Mouse (Mus musculus): ENCODE data around the gene Sec14l1. TPM values are rescaled to one million over a fixed set of nuclear protein-coding genes. Genes with fewer than 3 reads are reported as not detected.

Sec14l1 gene
- total RNA-seq, 2 experiments from 2014 or later: 216 to 234 TPM

DNA sequence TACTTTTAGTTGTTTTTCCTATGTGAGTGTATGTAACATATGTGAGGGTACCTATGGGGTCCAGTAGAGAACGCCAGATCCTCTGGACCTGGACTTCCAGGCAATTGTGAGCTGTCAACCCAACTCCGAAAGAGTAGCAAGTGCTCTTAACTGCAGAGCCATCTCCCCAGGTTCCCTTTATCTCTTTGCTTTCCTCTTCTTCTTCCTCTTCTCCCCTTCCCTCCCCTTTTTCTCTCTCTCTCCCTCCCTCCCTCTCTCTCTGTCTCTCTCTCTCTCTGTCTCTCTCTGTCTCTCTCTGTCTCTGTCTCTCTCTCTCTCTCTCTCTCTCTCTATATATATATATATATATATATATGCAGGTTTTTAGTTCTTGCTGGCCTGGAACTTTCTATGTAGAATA is 7.1 kb upstream of the Sec14l1 start:
- DNase-seq (ENCODE audit: extremely low spot score in 1 of 2, low spot score in 1 of 2): no peak

DNA sequence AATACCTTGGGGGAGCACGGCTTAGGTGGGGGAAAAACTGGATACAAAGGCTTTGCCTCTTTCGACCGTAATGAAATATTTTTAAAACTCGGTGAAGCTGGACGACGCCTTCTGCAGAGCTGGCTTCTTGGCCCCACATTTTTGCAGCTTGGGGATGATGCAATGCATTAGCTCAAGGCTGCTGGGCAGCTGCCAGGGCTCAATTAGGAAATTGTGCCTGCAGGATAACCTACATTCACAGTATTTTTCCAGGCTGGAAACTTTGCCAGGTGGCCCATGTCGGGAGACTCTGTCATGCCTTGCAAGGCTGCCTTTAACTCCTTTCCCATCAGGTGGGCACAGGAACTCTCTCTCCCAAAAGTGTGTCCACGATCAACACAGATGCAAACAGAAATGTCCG is 6.4 kb upstream of the Sec14l1 start:
- DNase-seq (ENCODE audit: extremely low spot score in 1 of 2, low spot score in 1 of 2): no peak

DNA sequence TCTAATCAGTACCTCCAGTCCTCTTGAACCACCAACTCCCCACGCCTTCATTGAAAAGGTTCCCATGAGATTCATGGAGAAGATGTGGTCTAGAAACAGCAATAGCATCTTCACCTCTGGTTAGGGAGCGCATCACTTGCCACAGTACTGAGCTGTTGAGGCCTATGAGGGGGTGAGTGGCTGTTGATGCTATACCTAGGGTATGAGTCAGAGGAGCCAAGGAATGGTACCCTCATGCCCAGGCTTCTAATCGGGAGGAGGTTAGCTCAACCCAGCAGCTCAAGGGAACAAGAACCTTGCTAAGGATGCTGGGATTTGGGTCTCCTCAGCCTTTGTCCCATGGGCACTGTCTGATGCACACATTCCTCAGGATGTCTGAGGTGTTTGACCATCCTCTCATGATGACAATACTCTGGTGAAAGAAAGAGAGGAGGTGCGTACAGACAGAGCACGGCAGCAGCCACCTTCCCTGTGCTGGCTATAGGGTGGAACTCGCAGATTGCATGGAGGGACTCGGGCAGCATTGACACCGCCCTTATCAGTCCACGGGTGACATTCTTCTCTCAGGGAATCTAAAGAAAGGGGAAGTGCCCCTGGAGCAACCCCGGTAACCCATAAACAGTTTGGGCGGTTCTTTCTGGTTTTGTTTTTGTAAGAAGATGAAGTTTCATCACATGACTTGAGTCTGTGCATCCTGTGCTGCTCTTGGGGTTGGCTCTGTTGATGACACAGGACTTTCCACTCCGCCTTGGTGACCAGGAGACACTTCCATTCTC is 5.6 kb upstream of the Sec14l1 start:
- DNase-seq (ENCODE audit: extremely low spot score in 1 of 2, low spot score in 1 of 2): no peak

DNA sequence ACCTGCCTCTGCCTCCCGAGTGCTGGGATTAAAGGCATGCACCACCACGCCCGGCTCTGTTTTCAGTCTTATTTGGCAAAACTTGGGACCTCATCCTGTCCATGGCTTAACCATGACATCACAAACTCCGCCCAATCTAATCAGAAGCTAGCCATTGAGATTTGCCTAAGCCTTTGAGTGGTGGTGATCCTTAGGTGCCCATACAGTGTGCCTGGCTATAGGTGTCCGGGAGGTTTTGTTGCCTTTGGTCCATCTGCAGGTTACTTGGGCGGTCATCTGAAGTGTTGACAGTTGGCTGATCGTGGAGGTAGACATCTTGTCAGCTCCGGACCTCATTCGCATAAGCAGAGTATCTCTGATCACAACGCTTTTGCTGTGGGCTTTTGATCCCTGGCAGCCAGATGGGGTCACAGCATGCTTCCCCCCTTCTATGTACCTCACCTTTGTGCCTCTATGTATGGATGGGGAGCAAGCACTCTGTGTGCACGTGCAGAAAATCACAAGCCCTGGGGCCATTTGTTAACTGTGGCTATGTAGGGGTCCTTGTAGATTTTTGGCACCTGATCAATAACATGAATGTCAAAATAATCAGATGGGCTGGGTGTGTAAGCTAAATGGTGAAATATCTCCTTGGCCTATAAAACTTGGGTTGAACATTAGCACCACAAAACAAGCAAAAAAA is 2.9 kb upstream of the Sec14l1 start:
- no peak for DNase-seq (ENCODE audit: extremely low spot score in 1 of 2, low spot score in 1 of 2)

DNA sequence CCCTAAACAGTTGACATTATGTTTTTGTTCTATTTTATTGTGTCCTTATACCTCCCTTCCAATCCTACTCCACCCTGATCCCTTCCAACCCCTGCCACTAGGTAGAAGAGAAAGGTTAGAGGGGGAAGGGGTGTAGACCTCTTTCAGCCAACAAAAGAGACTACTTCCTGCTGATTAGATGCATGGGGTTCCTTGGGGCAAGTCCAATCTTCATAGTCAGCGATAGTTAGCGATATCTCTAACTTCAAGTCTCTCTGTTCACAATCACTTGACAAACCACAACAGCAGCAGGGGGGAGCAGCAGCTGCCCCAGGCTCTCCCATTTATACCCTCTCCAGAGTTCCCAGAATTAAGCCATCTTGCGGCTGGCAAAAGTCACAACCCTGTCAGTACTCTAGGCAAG is 2.3 kb upstream of the Sec14l1 start:
- DNase-seq (ENCODE audit: extremely low spot score in 1 of 2, low spot score in 1 of 2): no peak

DNA sequence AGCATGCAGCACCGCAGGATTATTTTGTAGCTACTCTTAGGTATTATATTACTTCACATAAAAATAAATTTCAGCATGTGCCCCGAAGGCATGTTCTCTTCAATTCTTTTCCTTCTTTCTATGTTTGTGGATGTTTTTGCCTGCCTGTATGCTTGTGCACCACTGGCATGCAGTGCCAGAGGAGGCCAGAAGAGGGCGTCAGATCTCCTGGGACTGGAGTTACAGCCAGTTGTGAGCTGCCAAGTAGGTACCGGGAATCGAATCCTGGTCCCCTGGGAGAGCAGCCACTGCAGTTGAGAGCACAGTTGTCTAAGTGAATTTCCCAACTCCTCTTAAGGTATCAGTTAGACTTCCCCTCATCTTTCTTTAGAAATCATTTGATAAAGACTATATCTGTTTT is 1.6 kb upstream of the Sec14l1 start:
- DNase-seq (ENCODE audit: extremely low spot score in 1 of 2, low spot score in 1 of 2): no peak

DNA sequence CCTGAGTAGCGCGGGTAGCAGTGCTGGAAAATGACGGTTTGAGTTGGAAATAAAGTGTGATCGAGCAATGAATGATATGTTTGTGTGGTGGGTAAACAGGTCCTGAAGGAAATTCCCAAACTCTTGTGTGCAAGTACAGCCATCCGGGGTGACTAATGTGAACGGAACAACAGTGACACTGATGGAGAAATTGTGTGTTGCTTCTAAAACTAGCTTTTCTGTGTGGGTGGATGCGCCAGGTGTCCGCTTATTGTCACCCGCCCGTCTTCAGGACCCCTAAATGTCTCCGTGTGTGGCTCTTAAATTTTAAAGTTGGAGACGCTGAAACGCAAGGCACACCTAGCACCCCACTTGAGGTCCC is 757 bp upstream of the Sec14l1 start:
- DNase-seq (ENCODE audit: extremely low spot score in 1 of 2, low spot score in 1 of 2): no peak

DNA sequence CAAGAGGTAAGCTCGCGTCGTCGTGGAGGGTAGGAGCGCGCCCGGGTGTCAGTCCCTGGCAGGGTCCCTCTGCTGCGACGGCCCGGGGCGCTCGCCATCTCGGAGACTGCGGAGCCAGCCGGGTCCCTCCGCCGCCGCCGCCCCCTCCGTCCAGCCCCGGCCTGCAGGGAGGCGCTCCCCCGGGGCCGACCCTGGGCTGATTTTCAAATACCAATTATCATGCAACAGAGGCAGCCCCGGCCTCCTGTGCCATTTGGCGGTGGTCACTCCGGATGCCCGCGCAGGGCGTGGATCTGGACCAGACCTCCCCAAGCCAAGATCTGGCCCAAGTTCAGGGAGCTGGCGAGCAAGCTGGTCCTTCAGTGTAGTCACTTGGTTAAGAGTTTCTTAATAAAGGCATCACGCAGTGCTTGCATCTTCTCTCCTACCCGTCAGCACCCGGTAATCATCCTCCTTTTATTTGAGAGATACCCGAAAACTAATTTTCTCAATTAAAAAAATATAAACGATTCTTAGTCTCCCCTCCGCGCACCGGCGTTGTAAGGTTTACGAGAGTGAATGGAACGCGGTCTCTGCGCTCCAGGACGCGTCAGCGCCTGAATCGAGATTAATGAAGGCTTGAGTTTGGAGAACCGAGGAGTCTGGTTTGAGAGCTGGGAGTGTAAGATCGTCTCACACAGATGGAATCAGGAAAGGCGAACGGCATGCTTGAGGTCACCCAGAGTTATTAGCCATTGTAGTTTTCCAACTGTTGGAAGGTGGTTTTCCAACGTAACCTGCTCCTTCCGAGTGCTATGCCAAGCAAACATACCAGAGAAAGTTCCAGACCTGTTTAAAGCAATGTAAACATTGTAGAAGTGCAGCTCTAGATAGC is 615 bp downstream of the Sec14l1 start:
- no peak for DNase-seq (ENCODE audit: extremely low spot score in 1 of 2, low spot score in 1 of 2)

DNA sequence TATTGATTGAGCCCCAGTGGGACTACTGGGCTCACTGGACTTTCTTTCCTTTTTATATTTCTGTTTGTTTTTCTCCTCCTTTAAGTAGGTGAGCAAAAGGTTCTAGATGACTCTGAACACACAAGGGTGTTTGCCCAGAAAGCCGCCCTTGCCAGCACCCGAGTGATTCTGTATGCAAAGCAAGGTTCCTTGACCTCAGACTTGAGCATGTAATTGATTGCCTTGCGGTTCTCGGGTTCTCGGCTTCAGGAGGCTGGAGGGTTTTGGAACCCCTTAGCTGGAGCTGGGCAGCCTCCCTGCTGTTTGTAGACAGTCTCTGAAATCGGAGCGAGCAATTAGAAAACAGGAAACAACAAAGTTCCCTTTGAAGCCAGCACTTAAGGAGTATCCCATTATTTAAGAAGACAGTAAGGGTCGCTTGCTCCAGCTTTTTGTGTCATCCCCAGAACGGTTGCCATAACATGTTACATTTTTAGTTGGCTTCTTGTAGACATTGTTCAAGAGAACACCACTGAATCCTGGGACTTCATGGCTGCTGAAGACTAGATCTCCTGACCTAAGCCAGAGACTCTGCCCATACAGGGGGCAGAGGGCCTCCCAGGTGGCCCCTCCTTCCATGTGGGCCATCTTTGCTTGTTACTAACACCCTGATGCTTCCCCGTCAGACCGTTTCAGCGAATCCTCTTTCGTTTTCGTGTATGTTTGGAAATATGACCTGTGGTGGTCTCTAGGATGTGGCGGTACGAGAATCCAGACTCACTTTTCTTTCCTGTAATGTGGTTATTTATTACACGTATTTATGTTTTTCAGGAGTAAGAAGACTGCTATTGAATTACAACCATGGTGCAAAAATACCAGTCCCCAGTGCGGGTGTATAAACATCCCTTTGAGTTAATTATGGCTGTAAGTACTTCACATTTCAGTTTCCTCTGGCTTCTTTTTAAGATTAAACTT is 1.7 kb downstream of the Sec14l1 start:
- DNase-seq (ENCODE audit: extremely low spot score in 1 of 2, low spot score in 1 of 2): no peak

DNA sequence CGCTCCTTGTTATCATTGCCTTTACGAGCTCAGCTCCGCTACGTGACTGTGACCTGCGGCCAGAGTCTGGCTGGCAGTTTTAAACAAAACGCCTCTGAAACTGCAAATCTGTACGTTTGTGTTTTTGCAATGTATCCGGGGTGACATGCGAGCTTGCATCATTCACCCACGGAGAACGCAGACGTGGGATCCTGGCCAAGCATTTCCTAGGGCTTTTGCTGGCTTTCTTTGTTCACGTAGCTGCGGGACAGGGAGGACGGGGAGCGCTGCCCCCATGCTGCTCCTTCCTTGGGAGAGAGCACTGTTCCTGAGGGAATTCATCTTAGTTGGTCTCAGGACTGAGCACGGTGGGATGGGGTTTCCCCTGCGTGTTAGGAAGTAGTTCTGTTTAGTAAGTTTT is 2.4 kb downstream of the Sec14l1 start:
- DNase-seq (ENCODE audit: extremely low spot score in 1 of 2, low spot score in 1 of 2): no peak

DNA sequence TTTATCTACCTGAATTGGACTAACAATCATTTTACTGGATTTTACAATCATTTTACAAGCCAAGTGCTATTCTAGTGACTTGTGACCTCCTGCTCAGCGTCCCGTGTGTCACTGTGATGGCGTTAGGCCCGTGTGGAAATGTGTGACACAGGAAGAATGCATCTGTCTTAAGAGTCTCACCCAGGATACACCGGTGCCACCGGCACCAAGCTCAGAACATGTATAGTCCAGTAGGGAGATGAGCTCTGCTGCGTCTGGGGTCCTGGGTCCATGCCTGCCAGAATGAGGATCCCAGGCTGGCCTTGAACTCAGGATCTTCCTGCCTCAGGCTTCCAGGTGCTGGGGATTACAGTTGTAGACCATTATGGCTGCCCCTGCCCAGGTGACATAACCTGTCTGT is 2.8 kb downstream of the Sec14l1 start:
- DNase-seq (ENCODE audit: extremely low spot score in 1 of 2, low spot score in 1 of 2): no peak

DNA sequence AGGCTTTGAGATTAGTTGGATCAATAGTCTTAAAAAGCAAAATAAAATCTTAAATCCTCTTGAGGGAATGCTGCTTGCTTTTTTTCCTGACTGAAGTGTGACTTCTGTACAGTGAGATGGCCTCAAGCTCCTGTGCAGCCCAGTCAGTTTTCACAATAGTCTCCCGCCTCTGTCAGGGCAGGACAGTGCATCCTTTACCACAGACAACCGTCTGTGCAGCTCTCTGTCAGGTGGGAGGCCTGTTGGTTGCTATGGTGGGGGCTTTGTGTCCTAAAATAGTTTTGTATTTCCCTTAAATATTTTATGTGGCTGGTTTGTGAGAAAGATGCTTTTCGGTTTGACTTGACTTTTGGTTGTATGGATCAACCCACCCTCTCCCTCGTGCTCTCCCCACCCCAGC is 3.3 kb downstream of the Sec14l1 start:
- DNase-seq (ENCODE audit: extremely low spot score in 1 of 2, low spot score in 1 of 2): no peak

DNA sequence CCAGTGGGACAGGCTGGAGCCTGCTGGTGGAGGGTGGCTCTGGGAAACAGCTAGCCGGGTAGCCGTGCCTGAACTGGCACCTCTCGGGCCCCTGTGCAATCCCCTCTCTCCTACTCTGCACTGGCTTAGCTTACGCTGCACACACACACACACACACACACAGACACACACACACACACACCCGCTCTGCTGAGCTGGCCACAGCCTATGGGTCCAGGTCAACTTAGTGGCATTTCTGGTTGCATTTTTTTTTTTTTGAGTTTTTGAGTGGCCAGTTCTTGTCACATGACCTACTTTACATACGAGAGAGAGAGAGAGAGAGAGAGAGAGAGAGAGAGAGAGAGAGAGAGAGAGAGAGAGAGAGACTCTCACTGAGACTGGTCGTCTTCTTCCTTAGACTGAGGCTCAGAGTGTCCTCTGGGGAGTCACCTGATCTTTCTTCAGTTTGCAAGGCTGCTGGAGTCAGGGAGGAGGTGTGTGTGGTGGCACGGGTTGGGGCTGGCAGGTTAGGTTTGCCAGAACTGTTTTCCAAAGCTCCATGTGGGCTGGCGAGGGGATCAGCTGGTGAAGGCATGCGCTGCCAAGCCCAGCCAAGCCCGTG is 3.9 kb downstream of the Sec14l1 start:
- DNase-seq (ENCODE audit: extremely low spot score in 1 of 2, low spot score in 1 of 2): no peak

DNA sequence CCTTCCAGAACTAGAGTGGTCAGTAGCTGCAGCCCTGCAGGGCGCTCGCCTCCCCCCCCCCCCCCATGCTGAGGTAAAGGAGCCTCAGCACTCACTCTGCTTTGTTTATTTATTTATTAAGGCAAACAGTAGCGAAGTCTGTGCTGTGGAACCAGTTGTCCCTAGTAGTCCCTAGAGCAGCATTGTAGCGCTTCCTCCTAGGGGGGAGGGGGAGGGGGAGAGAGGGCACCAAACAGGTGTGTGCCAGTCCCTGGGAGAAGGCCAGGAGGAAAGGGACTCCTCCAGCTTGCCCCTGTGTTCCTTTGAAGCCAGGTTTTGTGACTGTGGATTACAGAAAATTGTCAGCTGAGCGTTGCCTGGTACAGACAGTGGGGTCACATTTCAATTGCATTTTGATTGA is 4.8 kb downstream of the Sec14l1 start:
- no peak for DNase-seq (ENCODE audit: extremely low spot score in 1 of 2, low spot score in 1 of 2)

DNA sequence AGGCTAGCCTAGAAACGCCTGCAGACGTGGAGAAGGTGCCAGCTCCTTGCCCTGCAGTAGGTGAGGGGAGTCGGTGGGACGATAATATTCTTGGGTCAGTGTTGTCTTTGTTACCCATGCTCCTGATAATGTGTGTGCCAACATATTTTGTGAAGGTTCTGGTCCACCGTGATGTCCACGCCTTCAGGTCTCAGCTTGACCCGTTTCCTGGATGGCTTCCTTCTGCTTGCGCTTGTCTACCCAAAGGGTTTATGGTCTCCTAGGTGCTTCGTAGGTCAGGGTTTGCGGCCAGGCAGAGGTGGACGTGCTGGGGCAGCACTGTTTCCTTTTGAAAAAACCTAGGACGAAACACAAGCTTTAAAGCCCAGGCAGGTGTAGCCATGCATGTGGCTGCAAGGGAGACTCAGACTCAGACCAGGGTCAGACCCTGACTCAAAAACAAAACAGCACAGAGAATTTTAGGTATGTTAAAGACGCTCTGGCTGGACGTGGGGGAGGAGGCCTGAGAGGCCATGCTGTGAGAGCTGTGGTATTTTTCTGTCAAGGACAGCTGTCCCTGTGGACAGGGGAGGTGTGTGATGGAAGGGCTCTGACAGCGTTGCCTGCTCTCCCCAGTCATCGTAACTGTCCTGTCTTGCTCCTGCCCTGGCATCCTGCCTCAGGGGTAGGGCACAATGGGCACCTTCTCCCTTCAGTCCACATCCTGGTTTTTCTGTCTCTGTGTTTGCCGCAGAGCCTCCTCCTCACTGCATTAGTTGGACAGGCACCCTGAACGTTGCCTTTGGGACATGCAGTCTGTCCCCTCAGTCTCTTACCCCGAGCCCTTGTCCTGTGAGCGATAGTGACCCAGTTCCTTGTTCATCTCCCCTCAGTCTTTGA is 5.6 kb downstream of the Sec14l1 start:
- DNase-seq (ENCODE audit: extremely low spot score in 1 of 2, low spot score in 1 of 2): no peak

DNA sequence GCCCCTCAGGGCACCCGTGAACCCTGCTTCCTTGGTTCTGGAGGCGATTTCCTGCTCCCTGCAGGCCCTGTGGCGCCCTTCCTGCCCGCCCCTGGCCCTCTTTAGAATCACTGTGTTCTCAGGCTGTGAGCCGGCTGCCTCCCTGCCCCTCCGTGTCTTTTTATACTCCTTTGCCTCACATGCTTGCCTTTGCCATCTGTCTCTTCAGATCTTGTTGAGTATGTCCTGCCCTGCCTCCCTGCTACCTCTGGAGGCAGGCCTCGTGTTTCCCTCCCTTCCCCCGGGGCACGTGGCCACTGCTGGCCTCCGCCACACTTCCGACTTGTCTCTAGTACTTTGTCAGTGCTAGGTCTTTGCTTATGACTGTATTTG is 6.2 kb downstream of the Sec14l1 start:
- DNase-seq (ENCODE audit: extremely low spot score in 1 of 2, low spot score in 1 of 2): no peak

DNA sequence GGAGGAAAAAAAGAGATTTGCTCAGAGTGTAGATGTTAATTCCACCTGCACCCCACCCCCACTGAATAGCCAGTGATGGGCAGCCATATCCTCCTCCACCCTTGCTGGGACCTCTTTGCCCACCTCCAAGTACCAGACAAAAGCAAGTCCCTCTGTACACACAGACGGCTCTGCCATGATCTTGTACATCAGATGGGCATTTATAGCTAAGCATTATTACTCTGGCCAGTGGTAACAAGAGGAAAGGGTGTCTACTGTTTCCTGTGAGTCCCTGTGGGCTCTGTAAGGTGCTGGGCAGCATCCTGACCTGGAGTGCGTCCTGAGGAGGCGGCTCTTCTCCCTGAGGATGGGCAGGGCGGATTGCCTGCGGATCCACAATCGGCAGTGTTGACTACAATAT is 7.0 kb downstream of the Sec14l1 start:
- no peak for DNase-seq (ENCODE audit: extremely low spot score in 1 of 2, low spot score in 1 of 2)

DNA sequence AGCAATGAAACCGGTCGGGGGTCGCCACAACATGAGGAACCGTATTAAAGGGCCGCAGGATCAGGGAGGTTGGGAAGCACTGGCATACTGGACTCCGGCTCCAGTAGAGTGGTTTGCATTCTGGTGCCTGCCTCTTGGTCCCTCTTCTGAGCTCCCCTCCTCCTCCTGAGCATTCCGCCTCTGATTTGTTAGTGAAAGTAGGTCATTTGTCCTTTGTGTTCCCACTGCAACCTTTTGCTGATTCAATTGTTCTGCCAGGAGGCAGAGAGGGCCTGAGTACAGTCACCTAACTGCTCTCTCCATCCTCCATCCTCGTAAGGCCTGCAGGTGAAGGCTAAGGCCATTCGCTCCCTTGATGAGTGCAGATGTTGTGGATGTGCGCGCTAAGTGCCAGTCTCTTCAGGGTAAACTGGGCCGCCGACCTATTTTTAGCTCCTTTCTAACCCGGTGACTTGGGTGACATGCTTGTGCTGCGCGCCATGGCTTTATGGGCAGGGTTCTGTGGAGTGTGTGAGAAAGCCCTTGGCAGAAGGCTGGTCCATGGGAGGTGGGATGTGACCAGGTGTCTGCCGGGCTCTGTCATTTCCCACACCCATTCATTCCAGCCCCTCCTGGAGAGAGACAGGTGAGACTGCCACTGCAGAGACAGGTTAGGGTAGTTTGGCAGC is 8.6 kb downstream of the Sec14l1 start:
- DNase-seq (ENCODE audit: extremely low spot score in 1 of 2, low spot score in 1 of 2): no peak

All from layer of hippocampus, postnatal 25 days (tissue).